Mouse (Mus musculus): Measurements from ENCODE around the gene Fndc3b. TPM values are rescaled to one million over a fixed set of nuclear protein-coding genes. Genes with fewer than 3 reads are reported as not detected.

The Fndc3b gene
- polyA plus RNA-seq, 1 experiment from 2014 or later: 12.3 TPM

DNA sequence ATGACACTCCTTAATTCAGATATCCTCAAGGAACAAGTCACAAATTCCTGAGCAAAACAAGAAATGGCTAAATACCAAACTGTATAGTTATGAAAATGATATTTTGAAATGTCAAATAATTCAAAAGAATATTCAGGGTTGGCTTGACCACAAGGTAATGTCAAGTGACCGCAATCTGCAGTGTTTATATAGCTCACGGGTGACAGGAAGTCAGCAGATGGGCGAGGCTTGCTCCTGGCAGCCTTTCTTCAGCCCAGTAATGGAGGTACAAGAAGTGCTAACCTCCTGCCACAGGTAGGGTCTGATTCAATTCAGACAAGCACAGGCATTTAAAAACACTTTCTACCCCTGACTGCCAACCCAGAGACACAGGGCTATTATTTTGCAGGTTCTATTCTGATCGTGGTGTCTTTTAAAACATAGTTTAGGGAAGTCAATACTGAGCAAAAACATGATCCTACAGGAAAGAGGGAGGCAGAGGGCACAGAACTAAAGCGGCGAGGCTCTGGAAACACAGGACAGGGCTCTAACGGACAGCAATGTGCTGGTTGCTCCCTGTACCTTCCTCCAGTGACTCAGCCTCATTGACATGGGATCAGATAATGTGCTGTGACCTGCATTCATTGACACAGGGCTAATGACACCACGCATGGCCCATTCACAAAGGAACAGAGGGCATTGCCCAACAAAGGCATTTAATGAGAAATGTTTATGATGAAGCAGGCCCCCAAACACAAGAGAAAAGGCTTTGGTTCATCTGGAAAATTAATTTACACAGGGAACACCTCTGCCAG is 256.5 kb downstream of the Fndc3b start:
- no peak overlapping the region for H3K27ac ChIP-seq (ENCODE audit: low read depth, low read length)
- H3K4me2 ChIP-seq: no peak overlapping the region
- no peaks in the 10 kb centered on the region for H3K27me3 ChIP-seq (replicated peaks; ENCODE audit: control insufficient read depth, insufficient read depth, low read length)
- WGBS: 77% methylated on average over 8 of the region's 8 CpGs
- H3K4me3 ChIP-seq (ENCODE audit: low read depth, low read length): no peak overlapping the region
- H3K4me1 ChIP-seq (replicated peaks; ENCODE audit: control insufficient read depth, insufficient read depth, low read length): no peaks in the 10 kb centered on the region
- no peak overlapping the region for H3K9ac ChIP-seq (ENCODE audit: low read depth, low read length)
- peaks cover 31% of the 10 kb centered on the region for H3K36me3 ChIP-seq (ENCODE audit: control insufficient read depth, insufficient read depth, low read length)
- no peak for ATAC-seq (replicated peaks; ENCODE audit: low FRiP score)
- DNase-seq (ENCODE audit: low spot score): no peak
- no peaks in the 10 kb centered on the region for H3K9me3 ChIP-seq (ENCODE audit: control insufficient read depth, low read length)

DNA sequence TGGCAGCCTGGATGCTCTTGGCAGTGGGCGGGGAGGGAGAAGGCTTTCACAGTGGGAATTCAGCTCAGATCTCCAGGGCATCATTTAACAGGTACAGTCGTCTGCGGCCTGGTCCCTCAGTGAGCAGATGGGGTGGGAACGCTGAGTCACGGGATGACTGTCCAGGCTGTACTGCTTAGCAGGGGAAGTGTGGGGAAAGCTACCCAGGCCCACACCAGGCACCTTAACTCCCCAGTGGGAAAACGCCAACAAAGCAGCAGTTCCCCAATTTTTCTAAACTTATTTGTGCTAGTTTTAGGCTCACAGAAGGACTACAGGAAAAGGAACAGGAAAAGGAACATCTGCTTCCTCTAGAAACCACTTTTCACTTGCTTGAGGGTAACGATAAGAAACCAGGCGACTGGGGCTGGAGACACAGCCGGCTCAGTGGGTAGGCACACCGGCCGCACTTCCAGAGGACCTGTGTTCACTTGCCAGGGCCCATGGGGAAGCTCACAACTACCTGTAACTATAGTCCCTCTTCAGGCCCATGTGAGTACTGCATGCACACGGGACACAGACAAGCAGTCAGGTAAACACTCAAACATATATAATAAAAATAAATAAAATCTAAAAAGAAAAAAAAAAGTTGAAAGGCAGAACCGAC is 257.5 kb downstream of the Fndc3b start:
- Histone ChIP-seq H3K36me3 (ENCODE audit: control insufficient read depth, insufficient read depth, low read length) (peaks cover 30% of the 10 kb centered on the region), H3K4me3 (ENCODE audit: low read depth, low read length) (no peak overlapping the region), H3K27me3 (replicated peaks; ENCODE audit: control insufficient read depth, insufficient read depth, low read length) (no peaks in the 10 kb centered on the region), H3K9ac (ENCODE audit: low read depth, low read length) (no peak overlapping the region), H3K4me1 (replicated peaks; ENCODE audit: control insufficient read depth, insufficient read depth, low read length) (no peaks in the 10 kb centered on the region), H3K27ac (ENCODE audit: low read depth, low read length) (no peak overlapping the region), H3K9me3 (ENCODE audit: control insufficient read depth, low read length) (no peaks in the 10 kb centered on the region), H3K4me2 (no peak overlapping the region)
- DNase-seq (ENCODE audit: low spot score): no peak
- ATAC-seq (replicated peaks; ENCODE audit: low FRiP score): no peak; the same call in 1 of the 2 replicates
- 52% methylated on average over 13 of the region's 13 CpGs for WGBS

DNA sequence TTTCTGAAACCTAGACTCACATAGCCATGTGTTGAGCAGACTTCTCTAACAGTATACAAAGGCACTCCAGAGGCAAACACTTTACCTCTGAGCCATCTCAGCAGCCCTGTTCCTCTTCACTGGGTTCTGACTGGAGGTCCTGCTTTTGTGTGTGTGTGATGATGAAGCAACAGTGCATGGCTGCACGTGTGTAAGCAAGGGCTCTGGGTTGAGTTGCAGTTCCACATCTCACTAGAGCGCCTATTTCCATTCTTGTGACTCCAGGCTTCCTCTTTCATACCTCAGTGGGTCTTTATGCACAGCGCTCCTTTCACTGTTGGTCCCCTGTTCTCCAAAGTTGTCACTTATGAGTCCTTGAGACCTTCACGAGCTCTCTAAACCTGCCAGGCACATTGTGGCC is 261.7 kb downstream of the Fndc3b start:
- Histone ChIP-seq H3K4me1 (replicated peaks; ENCODE audit: control insufficient read depth, insufficient read depth, low read length) (no peaks in the 10 kb centered on the region), H3K4me3 (ENCODE audit: low read depth, low read length) (no peak overlapping the region), H3K27me3 (replicated peaks; ENCODE audit: control insufficient read depth, insufficient read depth, low read length) (no peaks in the 10 kb centered on the region), H3K27ac (ENCODE audit: low read depth, low read length) (no peak overlapping the region), H3K36me3 (ENCODE audit: control insufficient read depth, insufficient read depth, low read length) (peaks cover 12% of the 10 kb centered on the region; the same call in 1 of the 2 replicates), H3K9me3 (ENCODE audit: control insufficient read depth, low read length) (no peaks in the 10 kb centered on the region), H3K9ac (ENCODE audit: low read depth, low read length) (no peak overlapping the region), H3K4me2 (no peak overlapping the region)
- no peak for DNase-seq (ENCODE audit: low spot score)
- ATAC-seq (replicated peaks; ENCODE audit: low FRiP score): no peak
- 79% methylated on average over 4 of the region's 4 CpGs for WGBS

DNA sequence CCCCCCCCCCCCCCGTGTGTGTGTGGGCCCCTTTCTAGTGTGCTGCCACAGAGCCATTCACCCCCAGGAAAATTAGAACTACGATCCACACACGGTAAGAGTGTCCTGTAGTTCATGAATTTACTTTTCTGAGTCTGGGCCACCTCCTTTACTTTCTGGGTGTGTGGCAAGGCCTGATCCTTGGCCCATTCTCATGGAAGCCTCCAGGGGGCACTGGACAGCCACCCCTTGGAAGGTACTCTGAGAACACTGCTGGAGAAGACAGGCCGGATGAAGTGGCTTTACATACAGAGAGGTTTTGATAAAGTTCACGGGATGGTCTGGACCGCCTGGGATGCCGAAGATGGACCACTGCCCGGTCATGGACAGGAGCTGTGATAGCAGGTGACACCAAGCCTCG is 262.7 kb downstream of the Fndc3b start:
- H3K36me3 ChIP-seq (ENCODE audit: control insufficient read depth, insufficient read depth, low read length): peaks cover 7% of the 10 kb centered on the region; the same call in 1 of the 2 replicates
- no peaks in the 10 kb centered on the region for H3K27me3 ChIP-seq (replicated peaks; ENCODE audit: control insufficient read depth, insufficient read depth, low read length)
- H3K4me3 ChIP-seq (ENCODE audit: low read depth, low read length): no peak overlapping the region
- no peak overlapping the region for H3K9ac ChIP-seq (ENCODE audit: low read depth, low read length)
- 83% methylated on average over 8 of the region's 9 CpGs for WGBS
- H3K4me2 ChIP-seq: no peak overlapping the region
- ATAC-seq (replicated peaks; ENCODE audit: low FRiP score): no peak
- DNase-seq (ENCODE audit: low spot score): no peak
- H3K4me1 ChIP-seq (replicated peaks; ENCODE audit: control insufficient read depth, insufficient read depth, low read length): no peaks in the 10 kb centered on the region
- H3K27ac ChIP-seq (ENCODE audit: low read depth, low read length): no peak overlapping the region
- H3K9me3 ChIP-seq (ENCODE audit: control insufficient read depth, low read length): no peaks in the 10 kb centered on the region

DNA sequence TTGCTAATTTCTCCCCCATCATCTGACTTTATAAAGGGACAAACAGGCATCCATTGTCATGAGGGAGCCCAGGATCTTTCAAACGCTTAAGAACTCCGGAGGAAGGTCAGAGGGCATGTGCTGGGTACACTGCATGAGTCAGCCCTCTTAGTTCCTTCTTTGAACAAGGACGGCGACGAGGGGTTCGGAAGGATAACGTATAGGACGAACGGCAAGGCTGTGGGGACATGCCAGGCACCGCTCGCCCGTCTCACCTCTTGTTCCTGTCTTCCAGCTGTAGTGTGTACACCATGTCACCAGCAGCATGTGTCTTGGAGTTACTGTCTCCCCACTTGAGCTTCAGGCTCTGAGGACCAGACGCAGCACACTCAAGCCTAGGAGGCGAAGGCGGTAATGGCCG is 271.4 kb downstream of the Fndc3b start:
- no peaks in the 10 kb centered on the region for H3K4me1 ChIP-seq (replicated peaks; ENCODE audit: control insufficient read depth, insufficient read depth, low read length)
- 57% methylated on average over 16 of the region's 16 CpGs for WGBS

DNA sequence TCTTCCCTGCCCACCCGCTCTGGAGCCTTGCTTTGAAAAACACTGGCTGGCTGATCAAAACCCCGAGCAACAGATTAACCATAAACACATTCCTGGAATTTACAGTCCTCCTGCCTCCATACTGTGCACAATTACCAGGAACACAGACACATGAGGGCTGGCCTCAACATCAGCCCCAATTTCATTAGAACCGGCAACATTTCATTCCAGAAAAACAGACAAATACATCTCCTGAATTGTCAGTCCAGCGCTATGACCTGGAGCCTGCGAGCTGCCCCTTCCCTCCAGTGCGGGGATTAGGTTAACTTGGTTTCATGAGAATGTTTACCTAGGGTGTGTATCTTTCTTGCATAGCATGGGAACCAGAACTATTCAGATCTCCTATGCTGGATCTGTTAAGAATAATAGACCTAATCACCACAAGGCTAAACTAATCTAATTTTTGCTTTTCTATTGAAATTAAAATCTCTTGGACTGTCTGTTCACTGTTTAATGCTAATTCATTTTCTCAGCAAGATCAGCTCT is 275.9 kb downstream of the Fndc3b start:
- Histone ChIP-seq H3K4me1 (replicated peaks; ENCODE audit: control insufficient read depth, insufficient read depth, low read length) (no peaks in the 10 kb centered on the region), H3K4me3 (ENCODE audit: low read depth, low read length) (no peak overlapping the region), H3K27me3 (replicated peaks; ENCODE audit: control insufficient read depth, insufficient read depth, low read length) (no peaks in the 10 kb centered on the region), H3K9ac (ENCODE audit: low read depth, low read length) (no peak overlapping the region), H3K27ac (ENCODE audit: low read depth, low read length) (no peak overlapping the region), H3K4me2 (no peak overlapping the region), H3K9me3 (ENCODE audit: control insufficient read depth, low read length) (no peaks in the 10 kb centered on the region), H3K36me3 (ENCODE audit: control insufficient read depth, insufficient read depth, low read length) (peaks cover 6% of the 10 kb centered on the region; the same call in 1 of the 2 replicates)
- DNase-seq (ENCODE audit: low spot score) (no peak), ATAC-seq (replicated peaks; ENCODE audit: low FRiP score) (no peak)
- WGBS: 64% methylated on average over 6 of the region's 6 CpGs

More for the DNA sequence above, 271.4 kb downstream of the Fndc3b start:
- H3K9me3 ChIP-seq (ENCODE audit: control insufficient read depth, low read length): no peaks in the 10 kb centered on the region
- no peaks in the 10 kb centered on the region for H3K27me3 ChIP-seq (replicated peaks; ENCODE audit: control insufficient read depth, insufficient read depth, low read length)
- no peak for DNase-seq (ENCODE audit: low spot score)
- peaks cover 6% of the 10 kb centered on the region; the same call in 1 of the 2 replicates for H3K36me3 ChIP-seq (ENCODE audit: control insufficient read depth, insufficient read depth, low read length)
- ATAC-seq (replicated peaks; ENCODE audit: low FRiP score): no peak
- no peak overlapping the region for H3K4me2 ChIP-seq
- H3K27ac ChIP-seq (ENCODE audit: low read depth, low read length): no peak overlapping the region
- H3K9ac ChIP-seq (ENCODE audit: low read depth, low read length): no peak overlapping the region
- no peak overlapping the region for H3K4me3 ChIP-seq (ENCODE audit: low read depth, low read length)

DNA sequence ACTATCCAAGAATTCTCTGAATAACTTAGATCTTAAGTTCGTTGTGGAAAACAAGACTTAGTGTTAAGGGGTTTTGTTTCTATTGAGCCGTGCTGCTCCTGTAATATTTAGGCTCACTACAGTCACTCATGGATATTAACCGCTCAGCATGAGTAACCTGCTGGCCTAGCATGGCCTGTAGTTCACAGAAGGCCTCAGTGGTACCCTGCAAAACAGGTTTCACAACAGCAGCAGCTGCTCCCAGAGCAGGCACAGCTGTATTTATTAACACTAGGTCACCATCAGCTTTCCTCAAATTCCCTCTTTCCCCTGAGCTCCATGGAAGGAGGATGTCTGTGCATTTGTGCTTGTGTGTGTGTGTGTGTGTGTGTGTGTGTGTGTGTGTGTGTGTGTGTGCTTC is 278.1 kb downstream of the Fndc3b start:
- no peaks in the 10 kb centered on the region for H3K27me3 ChIP-seq (replicated peaks; ENCODE audit: control insufficient read depth, insufficient read depth, low read length)
- H3K4me2 ChIP-seq: no peak overlapping the region
- no peaks in the 10 kb centered on the region for H3K4me1 ChIP-seq (replicated peaks; ENCODE audit: control insufficient read depth, insufficient read depth, low read length)
- WGBS: 76% methylated on average over 3 of the region's 3 CpGs
- ATAC-seq (replicated peaks; ENCODE audit: low FRiP score) (no peak), DNase-seq (ENCODE audit: low spot score) (no peak)
- H3K27ac ChIP-seq (ENCODE audit: low read depth, low read length): no peak overlapping the region
- no peak overlapping the region for H3K9ac ChIP-seq (ENCODE audit: low read depth, low read length)
- H3K4me3 ChIP-seq (ENCODE audit: low read depth, low read length): no peak overlapping the region
- no peaks in the 10 kb centered on the region for H3K9me3 ChIP-seq (ENCODE audit: control insufficient read depth, low read length)
- H3K36me3 ChIP-seq (ENCODE audit: control insufficient read depth, insufficient read depth, low read length): peaks cover 10% of the 10 kb centered on the region; the same call in 1 of the 2 replicates

DNA sequence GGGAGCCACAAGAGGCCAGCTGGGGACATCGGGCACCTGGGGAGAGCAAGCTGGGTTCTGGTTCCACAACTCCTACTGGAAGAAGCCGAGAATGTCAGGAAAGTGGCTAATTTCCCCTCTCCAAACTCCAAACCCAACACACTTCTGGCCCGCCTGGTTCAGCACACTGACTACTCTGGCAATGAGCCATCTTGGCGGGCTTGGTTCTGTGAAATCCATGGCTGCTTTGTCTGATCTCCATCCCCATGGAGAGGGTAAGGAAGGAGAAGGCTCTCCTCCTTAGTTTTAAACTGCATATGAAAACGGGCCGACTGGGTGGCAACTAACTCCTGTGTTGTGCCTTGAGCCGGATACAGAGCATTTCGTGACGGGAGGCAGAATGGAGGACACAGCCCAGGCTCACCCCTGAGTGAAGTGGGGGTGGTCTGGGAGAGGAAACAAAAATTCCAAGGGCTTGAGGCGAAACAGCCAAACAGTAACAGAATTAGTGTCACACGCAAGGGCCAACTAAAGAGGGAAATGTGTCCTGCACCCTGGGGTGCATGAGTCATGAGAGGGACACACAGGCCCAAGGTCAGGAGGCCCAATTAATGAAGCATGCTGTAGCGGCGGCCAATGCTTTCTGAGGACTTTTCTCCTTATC is 280.4 kb downstream of the Fndc3b start:
- peaks cover 10% of the 10 kb centered on the region; the same call in 1 of the 2 replicates for H3K36me3 ChIP-seq (ENCODE audit: control insufficient read depth, insufficient read depth, low read length)
- H3K27ac ChIP-seq (ENCODE audit: low read depth, low read length): no peak overlapping the region
- 86% methylated on average over 13 of the region's 13 CpGs for WGBS
- ATAC-seq (replicated peaks; ENCODE audit: low FRiP score): no peak
- H3K4me2 ChIP-seq: no peak overlapping the region
- DNase-seq (ENCODE audit: low spot score): no peak
- H3K4me3 ChIP-seq (ENCODE audit: low read depth, low read length): no peak overlapping the region
- no peak overlapping the region for H3K9ac ChIP-seq (ENCODE audit: low read depth, low read length)
- H3K27me3 ChIP-seq (replicated peaks; ENCODE audit: control insufficient read depth, insufficient read depth, low read length): no peaks in the 10 kb centered on the region
- no peaks in the 10 kb centered on the region for H3K4me1 ChIP-seq (replicated peaks; ENCODE audit: control insufficient read depth, insufficient read depth, low read length)
- H3K9me3 ChIP-seq (ENCODE audit: control insufficient read depth, low read length): no peaks in the 10 kb centered on the region

Data from liver, embryonic 11.5 days (tissue).